Mouse (Mus musculus) bone marrow, adult 2 months (tissue): Measurements from ENCODE around the gene Nampt.

ENCODE experiments used
- CTCF ChIP-seq: fragments of 200-500 bp; IDR thresholded peaks from 2 replicates; pipeline ENCODE4 v1.5.1; 2011; ENCODE audit warnings: low read length, control low read depth; ENCODE audit not compliant: control insufficient read depth, insufficient read depth
- POLR2A ChIP-seq: fragments of 200-500 bp; IDR thresholded peaks from 2 replicates; pipeline ENCODE4 v1.6.1; 2011; ENCODE audit warnings: low read depth, mild to moderate bottlenecking, control low read depth, low read length, borderline replicate concordance; ENCODE audit not compliant: control insufficient read depth

- TF ChIP-seq CTCF (no peak), POLR2A (no peak)
Measured at GRCm38 (mm10) chr12:32824586-32824985, 5.2 kb downstream of the Nampt start.
